Mouse (Mus musculus): ENCODE results near the gene Hspb1. TPM values are rescaled to one million over a fixed set of nuclear protein-coding genes. Genes with fewer than 3 reads are reported as not detected.
A peak's percentile ranks its signal among the peaks of the same experiment; 100 is the strongest.

The Hspb1 gene
- polyA plus RNA-seq, 1 experiment from 2014 or later: 952 TPM

GRCm38 (mm10) chr5:135903551-135904151 is 15.9 kb downstream of the Hspb1 start:
- H3K9ac ChIP-seq: peak overlapping the region; percentile 43
- H3K4me2 ChIP-seq: peak overlapping the region; percentile 82
- peaks cover 15% of the 10 kb centered on the region; the same call in 1 of the 2 replicates for H3K36me3 ChIP-seq
- H3K4me1 ChIP-seq (replicated peaks): peaks cover 41% of the 10 kb centered on the region
- H3K9me3 ChIP-seq (replicated peaks): no peaks in the 10 kb centered on the region
- peak overlapping the region; percentile 47 for H3K4me3 ChIP-seq
- H3K27ac ChIP-seq: peak overlapping the region; percentile 81
- H3K27me3 ChIP-seq: no peaks in the 10 kb centered on the region
- 1% methylated on average over 30 of the region's 30 CpGs for WGBS
- peak; percentile 94 for ATAC-seq (replicated peaks; ENCODE audit: insufficient number of reproducible peaks, insufficient read depth, low FRiP score, low read depth)

DNA sequence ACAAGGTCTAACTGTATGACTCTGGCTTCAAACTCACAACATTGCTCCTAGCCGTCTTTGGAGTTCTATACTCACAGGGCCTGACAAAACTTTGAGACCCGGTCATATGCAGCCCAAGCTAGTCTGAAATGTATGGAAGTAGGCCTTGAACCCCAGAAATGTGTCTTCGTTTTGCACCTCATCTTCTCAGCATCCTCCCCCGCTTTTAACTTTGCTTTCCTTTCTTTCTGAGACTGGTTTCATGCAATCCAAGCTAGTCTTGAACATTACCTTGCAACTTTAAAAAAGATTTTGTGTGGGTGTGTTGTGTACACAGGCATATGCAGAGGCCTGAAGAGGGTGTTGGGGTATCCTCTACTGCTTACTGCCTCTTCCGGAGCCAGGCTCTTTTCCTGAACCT is 16.5 kb downstream of the Hspb1 start:
- H3K9me3 ChIP-seq (replicated peaks): no peaks in the 10 kb centered on the region
- H3K36me3 ChIP-seq: peaks cover 20% of the 10 kb centered on the region; the same call in 1 of the 2 replicates
- peaks cover 43% of the 10 kb centered on the region for H3K4me1 ChIP-seq (replicated peaks)
- no peaks in the 10 kb centered on the region for H3K27me3 ChIP-seq
- no peak overlapping the region for H3K9ac ChIP-seq
- H3K4me2 ChIP-seq: peak overlapping the region; percentile 82
- WGBS: 55% methylated on average over 5 of the region's 5 CpGs
- H3K27ac ChIP-seq: peak overlapping the region; percentile 81
- H3K4me3 ChIP-seq: peak overlapping the region; percentile 47
- ATAC-seq (replicated peaks; ENCODE audit: insufficient number of reproducible peaks, insufficient read depth, low FRiP score, low read depth): no peak

DNA sequence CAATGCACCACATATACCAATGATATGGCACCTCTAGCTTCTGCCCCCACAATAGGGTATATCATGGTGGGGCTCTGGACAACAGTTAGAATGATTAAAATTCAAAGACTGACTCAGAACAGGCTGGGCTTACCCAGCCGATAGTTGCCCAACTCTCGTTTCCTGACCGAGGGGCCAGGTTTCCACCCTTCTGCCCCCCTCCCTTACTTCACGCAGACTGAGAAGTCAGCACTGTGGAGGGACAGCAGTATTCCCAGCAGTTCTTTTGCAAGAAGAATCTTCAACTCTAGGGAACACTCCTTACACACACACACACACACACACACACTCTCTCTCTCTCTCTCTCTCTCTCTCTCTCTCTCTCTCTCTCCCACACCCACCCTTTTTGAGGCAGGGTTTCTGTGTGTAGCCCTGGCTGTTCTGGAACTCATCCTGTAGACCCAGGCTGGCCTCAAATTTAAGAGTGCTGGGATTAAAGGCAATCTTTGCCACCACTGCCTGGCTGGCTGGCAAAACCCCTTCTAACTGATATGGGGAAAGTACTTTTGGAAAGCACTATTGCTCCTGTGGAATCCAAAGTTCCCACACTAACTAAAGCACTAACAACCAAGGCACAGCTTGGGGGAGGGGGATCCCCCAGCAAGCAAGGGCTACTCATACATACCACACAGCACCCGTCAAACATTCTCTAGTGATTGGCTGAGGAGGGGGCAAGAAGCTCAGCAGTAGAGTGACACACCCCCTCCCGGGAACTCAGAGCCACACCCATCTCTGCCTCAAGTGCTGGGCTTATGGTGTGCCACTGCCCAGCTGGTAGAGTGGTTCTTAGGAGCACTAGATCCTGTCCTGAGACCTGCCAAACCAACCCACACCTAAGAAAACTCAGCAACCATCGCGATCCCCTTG is 17.9 kb downstream of the Hspb1 start:
- Histone ChIP-seq H3K4me1 (replicated peaks) (peaks cover 44% of the 10 kb centered on the region), H3K9me3 (replicated peaks) (no peaks in the 10 kb centered on the region), H3K9ac (no peak overlapping the region), H3K27ac (peak overlapping the region; percentile 45), H3K4me3 (no peak overlapping the region), H3K36me3 (peaks cover 33% of the 10 kb centered on the region), H3K27me3 (no peaks in the 10 kb centered on the region), H3K4me2 (no peak overlapping the region)
- no peak for ATAC-seq (replicated peaks; ENCODE audit: insufficient number of reproducible peaks, insufficient read depth, low FRiP score, low read depth)
- 42% methylated on average over 8 of the region's 8 CpGs for WGBS

- H3K4me1 ChIP-seq (replicated peaks): peaks cover 46% of the 10 kb centered on the region
- H3K4me2 ChIP-seq: no peak overlapping the region
- no peak overlapping the region for H3K4me3 ChIP-seq
- H3K27me3 ChIP-seq: no peaks in the 10 kb centered on the region
- H3K27ac ChIP-seq: peak overlapping the region; percentile 5; the same call in 1 of the 2 replicates
- 84% methylated on average over 4 of the region's 4 CpGs for WGBS
- no peak for ATAC-seq (replicated peaks; ENCODE audit: insufficient number of reproducible peaks, insufficient read depth, low FRiP score, low read depth)
- H3K9me3 ChIP-seq (replicated peaks): no peaks in the 10 kb centered on the region
- H3K36me3 ChIP-seq: peaks cover 45% of the 10 kb centered on the region
- H3K9ac ChIP-seq: no peak overlapping the region
These were observed 19.1 kb downstream of the Hspb1 start for GRCm38 (mm10) chr5:135906846-135907245.

DNA sequence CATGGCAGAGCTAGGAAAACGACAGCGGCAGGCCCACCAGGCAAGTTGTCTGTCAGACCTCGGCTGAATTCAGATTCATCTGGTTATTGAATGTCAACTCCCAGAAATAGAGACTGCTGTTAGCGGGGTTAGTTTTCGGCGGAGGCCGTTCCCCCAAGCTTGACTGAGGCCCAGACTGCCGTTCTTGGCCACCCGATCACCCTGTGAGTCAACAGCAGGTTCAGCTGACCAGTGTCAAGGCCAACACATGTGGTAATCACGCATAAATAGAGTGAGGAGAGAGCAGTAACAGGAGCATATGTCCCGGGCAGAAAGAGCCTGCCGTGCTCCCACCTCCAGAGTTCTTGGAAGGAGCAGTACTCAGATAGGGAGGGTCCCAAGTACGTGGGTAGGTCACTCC is 19.5 kb downstream of the Hspb1 start:
- Histone ChIP-seq H3K4me2 (no peak overlapping the region), H3K27ac (peak overlapping the region; percentile 5), H3K4me1 (replicated peaks) (peaks cover 50% of the 10 kb centered on the region), H3K9ac (no peak overlapping the region), H3K4me3 (no peak overlapping the region), H3K9me3 (replicated peaks) (no peaks in the 10 kb centered on the region), H3K27me3 (no peaks in the 10 kb centered on the region), H3K36me3 (peaks cover 45% of the 10 kb centered on the region)
- no peak for ATAC-seq (replicated peaks; ENCODE audit: insufficient number of reproducible peaks, insufficient read depth, low FRiP score, low read depth)
- 67% methylated on average over 13 of the region's 13 CpGs for WGBS

DNA sequence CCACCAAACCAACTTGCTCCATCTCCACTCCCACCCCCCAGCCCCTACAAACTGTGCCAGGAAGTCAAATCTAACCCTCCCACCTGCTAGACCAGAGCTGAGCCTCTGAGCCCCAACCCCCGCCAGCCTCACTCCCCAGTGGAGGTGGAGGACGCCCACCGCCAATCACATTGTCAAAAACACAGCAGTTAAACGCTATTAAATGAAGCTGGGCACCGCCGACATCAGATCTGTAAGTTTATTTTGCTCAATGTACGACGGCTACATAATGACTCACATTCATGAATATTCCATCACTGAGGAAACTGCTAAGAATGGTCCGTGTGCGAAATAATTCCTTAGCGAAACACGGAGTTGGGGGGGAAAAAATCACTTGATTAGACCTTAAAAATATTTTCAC is 20.5 kb downstream of the Hspb1 start:
- Histone ChIP-seq H3K9me3 (replicated peaks) (no peaks in the 10 kb centered on the region), H3K27me3 (no peaks in the 10 kb centered on the region), H3K36me3 (peaks cover 45% of the 10 kb centered on the region), H3K4me2 (no peak overlapping the region), H3K9ac (no peak overlapping the region), H3K4me1 (replicated peaks) (peaks cover 58% of the 10 kb centered on the region), H3K4me3 (no peak overlapping the region), H3K27ac (peak overlapping the region; percentile 5; the same call in 1 of the 2 replicates)
- 83% methylated on average over 12 of the region's 12 CpGs for WGBS
- no peak for ATAC-seq (replicated peaks; ENCODE audit: insufficient number of reproducible peaks, insufficient read depth, low FRiP score, low read depth)

GRCm38 (mm10) chr5:135908989-135909388 is 21.3 kb downstream of the Hspb1 start:
- peaks cover 45% of the 10 kb centered on the region for H3K36me3 ChIP-seq
- no peaks in the 10 kb centered on the region for H3K27me3 ChIP-seq
- H3K9me3 ChIP-seq (replicated peaks): no peaks in the 10 kb centered on the region
- ATAC-seq (replicated peaks; ENCODE audit: insufficient number of reproducible peaks, insufficient read depth, low FRiP score, low read depth): no peak
- H3K4me1 ChIP-seq (replicated peaks): peaks cover 60% of the 10 kb centered on the region
- WGBS: 89% methylated on average over 16 of the region's 16 CpGs
- no peak overlapping the region for H3K27ac ChIP-seq
- no peak overlapping the region for H3K4me3 ChIP-seq
- no peak overlapping the region for H3K4me2 ChIP-seq
- no peak overlapping the region for H3K9ac ChIP-seq

DNA sequence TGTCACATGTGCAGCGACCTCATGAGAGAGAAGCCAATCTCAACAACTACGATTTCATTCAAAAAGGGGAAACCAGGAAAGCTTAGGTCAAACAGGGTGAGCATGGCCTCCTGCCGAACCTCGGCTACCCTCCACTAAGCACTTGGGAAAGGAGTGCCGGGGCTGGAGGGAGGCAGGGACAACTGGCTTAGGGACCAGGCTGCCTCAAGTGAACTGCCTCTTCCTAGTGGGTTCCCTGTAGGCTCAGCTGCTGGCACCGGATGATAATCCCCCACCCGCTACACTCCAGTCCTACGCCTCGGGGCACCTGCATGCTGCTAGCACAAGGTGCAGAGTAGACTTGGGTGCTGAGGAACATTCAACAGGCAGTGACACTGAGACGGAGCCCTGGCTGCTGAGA is 21.9 kb downstream of the Hspb1 start:
- Histone ChIP-seq H3K36me3 (peaks cover 45% of the 10 kb centered on the region), H3K27ac (no peak overlapping the region), H3K9me3 (replicated peaks) (no peaks in the 10 kb centered on the region), H3K9ac (no peak overlapping the region), H3K4me1 (replicated peaks) (peaks cover 59% of the 10 kb centered on the region), H3K4me2 (no peak overlapping the region), H3K27me3 (no peaks in the 10 kb centered on the region), H3K4me3 (no peak overlapping the region)
- no peak for ATAC-seq (replicated peaks; ENCODE audit: insufficient number of reproducible peaks, insufficient read depth, low FRiP score, low read depth)
- 78% methylated on average over 10 of the region's 10 CpGs for WGBS

DNA sequence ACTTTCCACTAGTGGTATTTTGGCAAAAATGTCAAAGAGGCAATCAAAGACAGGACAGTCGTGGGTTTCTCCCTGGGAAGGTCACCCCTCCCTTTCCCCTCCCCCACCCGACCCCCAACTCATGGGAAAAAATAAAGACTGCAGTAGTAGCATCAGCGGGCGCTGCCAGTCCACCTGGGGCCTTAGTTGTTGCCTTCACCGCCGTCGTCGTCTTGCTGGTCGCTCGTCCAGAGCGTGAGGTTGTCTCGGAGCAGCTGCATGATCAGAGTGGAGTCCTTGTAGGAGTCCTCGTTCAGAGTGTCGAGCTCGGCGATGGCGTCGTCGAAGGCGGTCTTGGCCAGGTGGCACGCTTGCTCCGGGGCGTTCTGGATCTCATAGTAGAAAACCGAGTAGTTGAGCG is 23.1 kb downstream of the Hspb1 start:
- Histone ChIP-seq H3K36me3 (peaks cover 45% of the 10 kb centered on the region), H3K9ac (no peak overlapping the region), H3K4me1 (replicated peaks) (peaks cover 62% of the 10 kb centered on the region), H3K27me3 (no peaks in the 10 kb centered on the region), H3K4me3 (no peak overlapping the region), H3K9me3 (replicated peaks) (no peaks in the 10 kb centered on the region), H3K27ac (no peak overlapping the region), H3K4me2 (no peak overlapping the region)
- WGBS: 87% methylated on average over 25 of the region's 25 CpGs
- ATAC-seq (replicated peaks; ENCODE audit: insufficient number of reproducible peaks, insufficient read depth, low FRiP score, low read depth): no peak

DNA sequence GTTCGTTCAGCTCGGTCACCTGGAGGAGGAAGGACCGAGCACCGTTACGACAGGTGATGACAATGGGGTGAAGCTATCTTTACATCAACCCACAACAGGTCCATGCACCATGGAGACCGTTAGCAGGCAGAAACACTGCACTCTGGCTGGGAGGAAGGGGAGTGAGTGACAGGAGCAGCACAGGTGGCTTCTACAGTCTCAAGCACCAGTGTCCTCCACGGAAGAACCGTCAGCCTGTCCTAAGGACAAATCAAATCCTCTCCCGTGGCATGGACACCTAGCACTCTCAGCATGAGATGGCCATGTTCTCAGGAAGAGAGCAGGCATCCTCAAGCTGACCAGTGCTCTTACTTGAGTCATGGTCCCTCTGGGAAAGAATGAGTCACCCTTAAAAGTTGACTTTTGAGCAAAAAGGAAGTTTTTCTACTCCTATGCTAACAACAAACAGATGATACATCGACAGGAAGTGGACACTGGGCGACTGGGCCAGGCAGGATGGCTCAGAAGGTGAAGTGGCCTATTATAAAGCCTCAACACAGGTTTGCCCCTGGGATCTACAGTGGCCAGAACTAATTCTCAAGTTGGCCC is 24.0 kb downstream of the Hspb1 start:
- no peak overlapping the region for H3K9ac ChIP-seq
- 78% methylated on average over 11 of the region's 11 CpGs for WGBS
- no peaks in the 10 kb centered on the region for H3K27me3 ChIP-seq
- H3K4me3 ChIP-seq: no peak overlapping the region
- H3K27ac ChIP-seq: no peak overlapping the region; the same call in 1 of the 2 replicates
- peaks cover 42% of the 10 kb centered on the region for H3K36me3 ChIP-seq
- peaks cover 63% of the 10 kb centered on the region for H3K4me1 ChIP-seq (replicated peaks)
- no peaks in the 10 kb centered on the region for H3K9me3 ChIP-seq (replicated peaks)
- no peak overlapping the region for H3K4me2 ChIP-seq
- ATAC-seq (replicated peaks; ENCODE audit: insufficient number of reproducible peaks, insufficient read depth, low FRiP score, low read depth): no peak

- peaks cover 56% of the 10 kb centered on the region for H3K4me1 ChIP-seq (replicated peaks)
- H3K9me3 ChIP-seq (replicated peaks): no peaks in the 10 kb centered on the region
- H3K36me3 ChIP-seq: peaks cover 33% of the 10 kb centered on the region
- WGBS: 65% methylated on average over 5 of the region's 5 CpGs
- H3K27ac ChIP-seq: peak overlapping the region; percentile 95
- H3K4me2 ChIP-seq: no peak overlapping the region
- H3K27me3 ChIP-seq: no peaks in the 10 kb centered on the region
- H3K9ac ChIP-seq: no peak overlapping the region
- H3K4me3 ChIP-seq: no peak overlapping the region
- ATAC-seq (replicated peaks; ENCODE audit: insufficient number of reproducible peaks, insufficient read depth, low FRiP score, low read depth): no peak
These were observed 25.5 kb downstream of the Hspb1 start for GRCm38 (mm10) chr5:135913201-135913600.
